Mouse (Mus musculus): ENCODE measurements around the gene Slc6a17. TPM values are rescaled to one million over a fixed set of nuclear protein-coding genes. Genes with fewer than 3 reads are reported as not detected.

Slc6a17 gene
- polyA plus RNA-seq, 1 experiment, result 0.88 TPM

DNA sequence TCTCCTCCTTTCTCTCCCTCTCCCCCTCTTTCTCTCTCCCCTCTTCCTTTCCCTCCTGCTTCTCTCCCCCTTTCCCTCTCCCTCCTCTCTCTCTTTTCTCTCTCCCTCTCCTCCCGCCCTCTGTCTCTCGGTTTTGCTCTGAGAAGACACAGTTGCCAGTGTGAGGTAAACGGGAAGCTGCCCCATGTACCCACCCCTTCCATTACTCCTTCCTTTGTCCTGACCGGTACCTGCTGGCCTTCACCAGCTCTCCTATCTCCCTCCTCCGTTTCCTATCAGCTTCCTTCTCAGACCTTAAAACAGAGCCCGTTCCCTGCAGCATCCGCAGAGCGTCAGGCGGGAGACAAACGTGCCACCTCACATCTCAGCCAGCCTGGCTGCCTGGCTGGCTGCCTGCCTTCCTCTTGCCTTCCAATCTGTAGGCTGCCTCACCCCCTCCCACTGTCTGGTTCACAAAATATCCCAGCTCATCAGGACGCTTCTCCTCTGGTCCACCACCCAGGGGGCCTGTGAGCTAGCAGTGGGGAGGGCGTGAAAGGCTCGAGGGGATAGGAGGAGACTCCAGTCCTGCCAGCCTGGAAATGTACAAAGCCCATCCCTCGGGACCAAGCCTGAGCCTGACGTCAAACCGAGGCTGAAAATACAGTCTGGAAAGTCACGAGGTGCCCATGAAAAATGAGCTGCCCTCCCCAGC, 19.1 kb upstream of the Slc6a17 start:
- Histone ChIP-seq H3K27me3 (ENCODE audit: control insufficient read depth, insufficient read depth, low read length) (no peaks in the 10 kb centered on the region), H3K36me3 (ENCODE audit: control insufficient read depth, insufficient read depth, low read length) (no peaks in the 10 kb centered on the region), H3K27ac (ENCODE audit: control insufficient read depth, insufficient read depth, low read depth, low read length) (no peak overlapping the region), H3K4me1 (ENCODE audit: control insufficient read depth, insufficient read depth, low read length) (no peaks in the 10 kb centered on the region), H3K4me3 (ENCODE audit: control insufficient read depth, low read depth, low read length) (no peak overlapping the region)
- TF ChIP-seq POLR2A (IDR thresholded peaks at IDR 0.05; ENCODE audit: control insufficient read depth, low read depth, low read length), result no peak
- no peak for TF ChIP-seq CTCF (IDR thresholded peaks at IDR 0.05; ENCODE audit: control insufficient read depth, insufficient read depth, insufficient replicate concordance, low read depth, low read length)

GRCm38 (mm10) chr3:107534951-107535350, 17.1 kb upstream of the Slc6a17 start:
- Histone ChIP-seq H3K36me3 (ENCODE audit: control insufficient read depth, insufficient read depth, low read length) (no peaks in the 10 kb centered on the region), H3K4me1 (ENCODE audit: control insufficient read depth, insufficient read depth, low read length) (no peaks in the 10 kb centered on the region), H3K27ac (ENCODE audit: control insufficient read depth, insufficient read depth, low read depth, low read length) (no peak overlapping the region), H3K27me3 (ENCODE audit: control insufficient read depth, insufficient read depth, low read length) (no peaks in the 10 kb centered on the region), H3K4me3 (ENCODE audit: control insufficient read depth, low read depth, low read length) (no peak overlapping the region)
- no peak for TF ChIP-seq CTCF (IDR thresholded peaks at IDR 0.05; ENCODE audit: control insufficient read depth, insufficient read depth, insufficient replicate concordance, low read depth, low read length)
- TF ChIP-seq POLR2A (IDR thresholded peaks at IDR 0.05; ENCODE audit: control insufficient read depth, low read depth, low read length), result no peak

DNA sequence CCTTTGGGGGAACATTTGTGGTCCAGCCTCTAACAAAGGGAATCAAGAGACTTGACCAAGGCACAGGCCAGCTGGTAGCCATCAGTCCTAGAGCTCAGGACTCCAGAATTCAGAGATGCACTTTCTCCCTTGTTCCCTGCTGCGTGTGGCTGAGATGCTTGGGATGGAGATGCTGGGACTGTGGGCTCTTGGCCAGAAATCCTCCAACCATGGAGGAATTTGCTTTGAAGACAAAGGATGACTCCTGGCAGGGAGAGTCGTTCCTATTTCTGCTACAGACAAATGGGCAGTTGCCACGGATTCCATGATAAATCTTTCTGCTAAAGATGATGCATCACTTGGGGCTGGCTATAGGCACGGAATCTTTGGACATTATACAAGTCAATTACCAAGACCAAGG, 15.7 kb upstream of the Slc6a17 start:
- no peak overlapping the region for H3K27ac ChIP-seq (ENCODE audit: control insufficient read depth, insufficient read depth, low read depth, low read length)
- H3K4me1 ChIP-seq (ENCODE audit: control insufficient read depth, insufficient read depth, low read length), result no peaks in the 10 kb centered on the region
- no peaks in the 10 kb centered on the region for H3K36me3 ChIP-seq (ENCODE audit: control insufficient read depth, insufficient read depth, low read length)
- no peaks in the 10 kb centered on the region for H3K27me3 ChIP-seq (ENCODE audit: control insufficient read depth, insufficient read depth, low read length)
- no peak for TF ChIP-seq POLR2A (IDR thresholded peaks at IDR 0.05; ENCODE audit: control insufficient read depth, low read depth, low read length)
- no peak for TF ChIP-seq CTCF (IDR thresholded peaks at IDR 0.05; ENCODE audit: control insufficient read depth, insufficient read depth, insufficient replicate concordance, low read depth, low read length)
- no peak overlapping the region for H3K4me3 ChIP-seq (ENCODE audit: control insufficient read depth, low read depth, low read length)

DNA sequence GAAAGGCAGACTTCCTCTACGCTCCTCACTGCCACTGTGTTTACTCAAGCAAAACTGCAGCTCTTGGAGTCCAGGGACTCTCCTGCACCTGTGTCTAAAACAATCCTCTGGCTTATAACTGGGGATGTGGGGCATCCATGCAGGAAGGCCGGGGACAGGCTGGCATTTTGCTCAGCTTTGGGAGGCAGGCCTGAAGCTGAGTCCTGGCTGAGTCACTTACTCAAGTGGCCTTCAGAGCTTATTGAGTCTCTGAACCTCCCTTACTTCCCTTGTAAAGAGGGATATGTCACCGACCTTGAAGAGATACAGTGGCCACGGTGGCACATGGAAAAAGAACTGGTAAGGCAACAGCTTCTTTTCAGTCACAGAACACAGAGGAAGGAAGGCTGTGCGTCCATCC, 12.8 kb upstream of the Slc6a17 start:
- no peak for TF ChIP-seq CTCF (IDR thresholded peaks at IDR 0.05; ENCODE audit: control insufficient read depth, insufficient read depth, insufficient replicate concordance, low read depth, low read length)
- TF ChIP-seq POLR2A (IDR thresholded peaks at IDR 0.05; ENCODE audit: control insufficient read depth, low read depth, low read length), result no peak
- Histone ChIP-seq H3K36me3 (ENCODE audit: control insufficient read depth, insufficient read depth, low read length) (no peaks in the 10 kb centered on the region), H3K27ac (ENCODE audit: control insufficient read depth, insufficient read depth, low read depth, low read length) (no peak overlapping the region), H3K4me1 (ENCODE audit: control insufficient read depth, insufficient read depth, low read length) (no peaks in the 10 kb centered on the region), H3K4me3 (ENCODE audit: control insufficient read depth, low read depth, low read length) (peak overlapping the region; percentile 38), H3K27me3 (ENCODE audit: control insufficient read depth, insufficient read depth, low read length) (no peaks in the 10 kb centered on the region)

DNA sequence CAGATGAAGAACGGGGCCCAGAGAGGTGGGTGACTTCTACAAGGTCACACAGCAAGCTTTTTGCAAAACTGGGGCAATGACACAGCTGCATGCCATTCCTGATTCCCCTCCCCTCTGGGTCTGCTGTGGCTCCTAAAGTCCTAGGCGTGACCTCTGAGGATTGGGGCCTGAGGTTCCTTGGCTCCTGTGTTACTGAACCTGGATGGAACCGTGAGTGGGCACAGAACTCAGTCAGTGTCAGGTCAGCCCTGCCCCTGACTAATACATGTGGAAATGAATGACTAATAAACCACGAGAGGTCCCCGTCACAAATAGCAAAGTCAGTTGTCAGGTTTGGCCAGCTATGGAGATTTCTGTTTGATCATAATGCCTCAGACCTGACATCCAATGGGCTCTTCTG, 11.4 kb upstream of the Slc6a17 start:
- Histone ChIP-seq H3K4me1 (ENCODE audit: control insufficient read depth, insufficient read depth, low read length) (no peaks in the 10 kb centered on the region), H3K27ac (ENCODE audit: control insufficient read depth, insufficient read depth, low read depth, low read length) (no peak overlapping the region), H3K36me3 (ENCODE audit: control insufficient read depth, insufficient read depth, low read length) (no peaks in the 10 kb centered on the region), H3K27me3 (ENCODE audit: control insufficient read depth, insufficient read depth, low read length) (no peaks in the 10 kb centered on the region), H3K4me3 (ENCODE audit: control insufficient read depth, low read depth, low read length) (no peak overlapping the region)
- no peak for TF ChIP-seq POLR2A (IDR thresholded peaks at IDR 0.05; ENCODE audit: control insufficient read depth, low read depth, low read length)
- TF ChIP-seq CTCF (IDR thresholded peaks at IDR 0.05; ENCODE audit: control insufficient read depth, insufficient read depth, insufficient replicate concordance, low read depth, low read length), result no peak

GRCm38 (mm10) chr3:107528401-107529118, 10.7 kb upstream of the Slc6a17 start:
- Histone ChIP-seq H3K4me1 (ENCODE audit: control insufficient read depth, insufficient read depth, low read length) (no peaks in the 10 kb centered on the region), H3K27ac (ENCODE audit: control insufficient read depth, insufficient read depth, low read depth, low read length) (no peak overlapping the region), H3K27me3 (ENCODE audit: control insufficient read depth, insufficient read depth, low read length) (no peaks in the 10 kb centered on the region), H3K36me3 (ENCODE audit: control insufficient read depth, insufficient read depth, low read length) (no peaks in the 10 kb centered on the region), H3K4me3 (ENCODE audit: control insufficient read depth, low read depth, low read length) (no peak overlapping the region)
- TF ChIP-seq CTCF (IDR thresholded peaks at IDR 0.05; ENCODE audit: control insufficient read depth, insufficient read depth, insufficient replicate concordance, low read depth, low read length) (no peak), POLR2A (IDR thresholded peaks at IDR 0.05; ENCODE audit: control insufficient read depth, low read depth, low read length) (no peak)

DNA sequence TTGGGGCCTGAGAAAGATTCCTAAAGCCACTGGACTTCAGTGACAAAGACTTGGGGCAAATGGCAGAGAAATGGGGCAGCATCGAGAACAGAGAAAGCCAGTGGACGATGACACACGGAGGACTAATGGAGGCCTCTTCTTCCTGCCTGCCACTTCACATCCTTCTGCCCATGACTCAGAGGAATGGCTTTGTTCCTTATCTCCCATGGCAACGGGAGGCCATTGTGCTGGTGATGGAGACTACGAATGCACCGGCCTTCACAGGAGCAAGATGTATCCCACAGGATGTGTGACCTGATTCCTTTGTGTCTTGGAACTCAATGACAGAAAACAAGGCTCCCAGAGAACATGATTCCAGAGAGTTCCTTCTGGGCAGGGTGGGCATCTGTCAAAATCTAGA, 6.7 kb upstream of the Slc6a17 start:
- no peak overlapping the region for H3K4me3 ChIP-seq (ENCODE audit: control insufficient read depth, low read depth, low read length)
- no peak for TF ChIP-seq POLR2A (IDR thresholded peaks at IDR 0.05; ENCODE audit: control insufficient read depth, low read depth, low read length)
- no peak for TF ChIP-seq CTCF (IDR thresholded peaks at IDR 0.05; ENCODE audit: control insufficient read depth, insufficient read depth, insufficient replicate concordance, low read depth, low read length)
- H3K4me1 ChIP-seq (ENCODE audit: control insufficient read depth, insufficient read depth, low read length), result no peaks in the 10 kb centered on the region
- no peak overlapping the region for H3K27ac ChIP-seq (ENCODE audit: control insufficient read depth, insufficient read depth, low read depth, low read length)
- H3K36me3 ChIP-seq (ENCODE audit: control insufficient read depth, insufficient read depth, low read length), result no peaks in the 10 kb centered on the region
- no peaks in the 10 kb centered on the region for H3K27me3 ChIP-seq (ENCODE audit: control insufficient read depth, insufficient read depth, low read length)
